Mouse (Mus musculus): ENCODE results near the gene Fbxw4.

The Fbxw4 gene

GRCm38 (mm10) chr19:45659738-45660502, at the start of gene Fbxw4:
TSS of gene Fbxw4 (minus strand) at chr19:45660312.
- DNase-seq (ENCODE audit: low read depth) = no peak

GRCm38 (mm10) chr19:45708704-45709103, 48.6 kb upstream of the Fbxw4 start:
- DNase-seq (ENCODE audit: low read depth) = no peak

- peak; percentile 25 for DNase-seq (ENCODE audit: low read depth)
These were observed 36.1 kb upstream of the Fbxw4 start for GRCm38 (mm10) chr19:45696281-45696600.

- peak; percentile 33 for DNase-seq (ENCODE audit: low read depth)
These were observed 35.6 kb upstream of the Fbxw4 start for GRCm38 (mm10) chr19:45695496-45696280.

GRCm38 (mm10) chr19:45694056-45694455, 33.9 kb upstream of the Fbxw4 start:
- no peak for DNase-seq (ENCODE audit: low read depth)

GRCm38 (mm10) chr19:45692211-45692610, 32.1 kb upstream of the Fbxw4 start:
- no peak for DNase-seq (ENCODE audit: low read depth)

- no peak for DNase-seq (ENCODE audit: low read depth)
These were observed 31.0 kb upstream of the Fbxw4 start for GRCm38 (mm10) chr19:45691001-45691535.

- no peak for DNase-seq (ENCODE audit: low read depth)
These were observed 26.9 kb upstream of the Fbxw4 start for GRCm38 (mm10) chr19:45687001-45687400.

- DNase-seq (ENCODE audit: low read depth) = no peak
These were observed 23.6 kb upstream of the Fbxw4 start for GRCm38 (mm10) chr19:45683676-45684075.

GRCm38 (mm10) chr19:45680495-45681130, 20.5 kb upstream of the Fbxw4 start:
- DNase-seq (ENCODE audit: low read depth) = no peak

GRCm38 (mm10) chr19:45676723-45677269, 16.7 kb upstream of the Fbxw4 start:
- DNase-seq (ENCODE audit: low read depth) = no peak

- no peak for DNase-seq (ENCODE audit: low read depth)
These were observed 15.8 kb upstream of the Fbxw4 start for GRCm38 (mm10) chr19:45675720-45676581.

GRCm38 (mm10) chr19:45675196-45675595, 15.1 kb upstream of the Fbxw4 start:
- DNase-seq (ENCODE audit: low read depth) = no peak

GRCm38 (mm10) chr19:45672971-45673370, 12.9 kb upstream of the Fbxw4 start:
- no peak for DNase-seq (ENCODE audit: low read depth)

- no peak for DNase-seq (ENCODE audit: low read depth)
These were observed 8.9 kb upstream of the Fbxw4 start for GRCm38 (mm10) chr19:45668986-45669385.

- no peak for DNase-seq (ENCODE audit: low read depth)
These were observed 3.7 kb upstream of the Fbxw4 start for GRCm38 (mm10) chr19:45663851-45664250.

GRCm38 (mm10) chr19:45660503-45660790, 335 bp upstream of the Fbxw4 start:
- no peak for DNase-seq (ENCODE audit: low read depth)

- no peak for DNase-seq (ENCODE audit: low read depth)
These were observed 793 bp downstream of the Fbxw4 start for GRCm38 (mm10) chr19:45659301-45659737.

- DNase-seq (ENCODE audit: low read depth) = no peak
These were observed 1.4 kb downstream of the Fbxw4 start for GRCm38 (mm10) chr19:45658556-45659268.

GRCm38 (mm10) chr19:45657828-45658227, 2.3 kb downstream of the Fbxw4 start:
- DNase-seq (ENCODE audit: low read depth) = no peak

All from fibroblast of lung, adult 2 months (primary cell).